Mouse (Mus musculus) megakaryocyte-erythroid progenitor cell, adult 5 weeks (primary cell): ENCODE data around the gene Lrrc25. TPM values are rescaled to one million over a fixed set of nuclear protein-coding genes. Genes with fewer than 3 reads are reported as not detected.

ENCODE experiments used
- polyA plus RNA-seq: library from polyadenylated mRNA; stranded (reverse); fragments of >175 nt; gene quantifications from 2 replicates; pipeline ENCODE4 v1.2.3, GENCODE M21; 2012

Lrrc25 gene
- 11.8 and 21.0 TPM in 2 replicates for polyA plus RNA-seq

GRCm38 (mm10) chr8:70615894-70616293, at the start of gene Lrrc25:
Gene Lrrc25 (plus strand): TSS chr8:70616155.

GRCm38 (mm10) chr8:70593961-70594609, 21.9 kb upstream of the Lrrc25 start, which contains the start of gene Isyna1:
Gene Isyna1 (plus strand): TSS chr8:70594373.

GRCm38 (mm10) chr8:70608749-70609367, 7.1 kb upstream of the Lrrc25 start, which contains the start of gene Ssbp4:
Gene Ssbp4 (minus strand): TSS chr8:70608872.

DNA sequence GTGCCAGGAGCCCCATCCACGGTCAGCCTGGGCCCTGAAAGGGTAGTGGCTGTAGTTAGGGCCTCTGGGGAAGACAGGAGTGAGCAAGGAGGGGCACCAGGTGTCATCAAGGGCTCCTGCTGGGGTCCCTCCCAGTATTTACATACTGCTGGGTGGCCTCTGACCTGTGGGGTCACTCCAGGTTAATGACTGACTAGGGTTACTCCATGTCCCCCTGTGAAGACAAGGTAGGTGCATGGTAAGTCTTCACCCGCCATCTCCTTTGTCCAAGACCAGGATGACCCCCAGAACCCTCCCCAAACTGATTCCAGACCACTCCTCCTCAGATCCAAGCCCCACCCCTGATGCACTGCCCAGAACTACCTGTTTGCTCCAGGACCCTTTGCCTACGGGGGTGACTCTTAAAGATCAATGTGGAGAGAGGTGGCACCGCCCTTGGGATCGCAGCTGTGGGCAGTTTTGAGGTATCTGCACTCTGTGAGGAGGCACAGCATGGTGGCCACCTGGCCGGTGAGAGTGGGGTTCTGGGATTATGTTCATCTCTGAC, 16.5 kb downstream of the Lrrc25 start, which contains the start of gene Gdf15:
Gdf15 (minus strand) TSS at position 111 of the 547 bp plus-strand sequence.

DNA sequence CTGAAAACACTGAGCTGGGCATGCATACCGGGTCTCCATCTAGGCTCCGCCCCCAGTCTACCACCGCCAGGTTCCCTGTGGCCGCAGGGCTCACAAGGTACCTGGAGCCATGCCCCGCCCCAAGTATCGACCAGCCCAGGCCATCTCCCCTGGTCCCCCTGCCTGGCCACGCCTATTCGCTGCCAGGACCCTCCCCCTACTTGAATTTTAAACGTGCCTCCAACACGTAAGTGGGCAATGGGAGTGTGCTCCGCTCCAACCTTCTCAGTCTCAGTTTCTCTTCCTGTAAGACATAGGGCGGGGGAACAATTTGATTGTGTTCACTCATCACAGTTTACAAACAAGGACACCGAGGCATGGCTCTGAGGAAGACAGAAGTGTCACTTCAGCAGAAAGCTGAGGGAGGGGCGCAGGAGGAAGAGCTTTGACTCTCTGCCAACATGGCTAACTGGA, 44.3 kb downstream of the Lrrc25 start, which contains the start of gene Pgpep1:
Pgpep1 (minus strand) TSS at position 116 of the 453 bp plus-strand sequence.

Other genes with a start within 250 kb of the Lrrc25 start
- 0.32 and 1.8 TPM in 2 replicates for gene Comp, start 242.6 kb upstream of the Lrrc25 start, polyA plus RNA-seq
- 24.5 and 27.2 TPM in 2 replicates for gene Crtc1, start 176.6 kb upstream of the Lrrc25 start, polyA plus RNA-seq
- 5.9 and 6.5 TPM in 2 replicates for gene Klhl26, start 139.2 kb upstream of the Lrrc25 start, polyA plus RNA-seq
- 0.12 and 0.15 TPM in 2 replicates for gene Tmem59l, start 128.8 kb upstream of the Lrrc25 start, polyA plus RNA-seq
- 0.46 and 1.1 TPM in 2 replicates for gene Crlf1, start 123.0 kb upstream of the Lrrc25 start, polyA plus RNA-seq
- 205 and 212 TPM in 2 replicates for gene Rex1bd, start 109.4 kb upstream of the Lrrc25 start, polyA plus RNA-seq
- 969 and 1,011 TPM in 2 replicates for gene Uba52, start 105.4 kb upstream of the Lrrc25 start, polyA plus RNA-seq
- gene Fkbp8, start 88.4 kb upstream of the Lrrc25 start, polyA plus RNA-seq: 975 and 1,046 TPM in 2 replicates
- gene Kxd1, start 88.2 kb upstream of the Lrrc25 start, polyA plus RNA-seq: 60.7 and 64.0 TPM in 2 replicates
- gene Ell, start 76.7 kb upstream of the Lrrc25 start, polyA plus RNA-seq: 51.7 and 61.3 TPM in 2 replicates
- gene Isyna1, start 21.8 kb upstream of the Lrrc25 start, polyA plus RNA-seq: 264 and 274 TPM in 2 replicates
- 1,201 and 1,308 TPM in 2 replicates for gene Ssbp4, start 7.3 kb upstream of the Lrrc25 start, polyA plus RNA-seq
- 13.6 and 15.1 TPM in 2 replicates for gene Gdf15, start 16.3 kb downstream of the Lrrc25 start, polyA plus RNA-seq
- 1.8 and 2.6 TPM in 2 replicates for gene Pgpep1, start 44.2 kb downstream of the Lrrc25 start, polyA plus RNA-seq
- 583 and 668 TPM in 2 replicates for gene Lsm4, start 57.1 kb downstream of the Lrrc25 start, polyA plus RNA-seq
- 3,053 and 3,449 TPM in 2 replicates for gene Jund, start 82.8 kb downstream of the Lrrc25 start, polyA plus RNA-seq
- 0.71 and 1.9 TPM in 2 replicates for gene Iqcn, start 87.3 kb downstream of the Lrrc25 start, polyA plus RNA-seq
- 0.15 TPM in 1 of 2 replicates, not detected in the other for gene Gm3336, start 102.4 kb downstream of the Lrrc25 start, polyA plus RNA-seq
- 3.5 and 3.6 TPM in 2 replicates for gene Pde4c, start 107.6 kb downstream of the Lrrc25 start, polyA plus RNA-seq
- 7.4 and 8.1 TPM in 2 replicates for gene Rab3a, start 138.5 kb downstream of the Lrrc25 start, polyA plus RNA-seq
- gene Mpv17l2, start 144.8 kb downstream of the Lrrc25 start, polyA plus RNA-seq: 75.0 and 90.1 TPM in 2 replicates
- 69.9 and 78.3 TPM in 2 replicates for gene Pik3r2, start 160.6 kb downstream of the Lrrc25 start, polyA plus RNA-seq
- gene Mast3, start 188.9 kb downstream of the Lrrc25 start, polyA plus RNA-seq: 424 and 485 TPM in 2 replicates
- 1.7 and 2.9 TPM in 2 replicates for gene Il12rb1, start 192.3 kb downstream of the Lrrc25 start, polyA plus RNA-seq
- gene Arrdc2, start 223.6 kb downstream of the Lrrc25 start, polyA plus RNA-seq: 33.6 and 35.8 TPM in 2 replicates
- 0.57 and 0.83 TPM in 2 replicates for gene Kcnn1, start 247.1 kb downstream of the Lrrc25 start, polyA plus RNA-seq